Mouse (Mus musculus) effector memory CD4-positive, alpha-beta T cell, adult 5 months (primary cell): ENCODE results near the gene Rngtt. TPM values are rescaled to one million over a fixed set of nuclear protein-coding genes. Genes with fewer than 3 reads are reported as not detected.

Experiments used
- polyA plus RNA-seq: library from polyadenylated mRNA; unstranded; fragments of 100-300 nt; shearing (Covaris generic); gene quantifications from one replicate; pipeline ENCODE4 v1.2.1, GENCODE M21; 2017

The Rngtt gene
- polyA plus RNA-seq = 64.2 TPM

GRCm38 (mm10) chr4:33309764-33310757 is at the start of gene Rngtt:
Gene Rngtt, plus strand, starts transcription at chr4:33310311.

DNA sequence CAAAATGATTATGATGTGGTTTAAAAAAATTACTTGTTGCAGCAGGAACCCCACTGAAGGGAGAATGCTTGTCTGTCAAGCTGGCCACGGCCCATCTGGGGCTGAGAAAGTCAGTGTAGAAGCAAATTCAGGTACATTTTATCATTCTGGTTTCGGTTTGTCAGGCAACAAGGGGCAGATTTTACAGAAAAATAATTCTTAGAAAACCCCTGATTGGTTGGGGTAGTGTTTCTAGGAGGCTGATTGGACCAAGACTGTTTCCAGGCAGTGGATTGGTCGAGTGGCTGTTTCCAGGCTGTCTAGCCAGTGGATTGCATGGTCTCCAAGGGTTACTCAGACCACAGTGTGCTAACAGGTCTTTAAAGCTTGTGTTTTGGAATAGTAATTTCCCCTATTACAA is 20.1 kb upstream of the Rngtt start, which contains the start of gene Pnrc1:
Gene Pnrc1, minus strand, starts transcription at position 162 of the 400 bp plus-strand sequence.

Other genes starting within 250 kb of the Rngtt start
- gene Gabrr2, start 247.3 kb upstream of the Rngtt start, polyA plus RNA-seq = 5.7 TPM
- not detected for gene Gabrr1, start 177.8 kb upstream of the Rngtt start, polyA plus RNA-seq
- gene Pm20d2, start 120.6 kb upstream of the Rngtt start, polyA plus RNA-seq = not detected
- gene Srsf12, start 101.3 kb upstream of the Rngtt start, polyA plus RNA-seq = 3.2 TPM
- gene Pnrc1, start 20.1 kb upstream of the Rngtt start, polyA plus RNA-seq = 2,085 TPM